Mouse (Mus musculus): Measurements from ENCODE around the gene Smim22.

DNA sequence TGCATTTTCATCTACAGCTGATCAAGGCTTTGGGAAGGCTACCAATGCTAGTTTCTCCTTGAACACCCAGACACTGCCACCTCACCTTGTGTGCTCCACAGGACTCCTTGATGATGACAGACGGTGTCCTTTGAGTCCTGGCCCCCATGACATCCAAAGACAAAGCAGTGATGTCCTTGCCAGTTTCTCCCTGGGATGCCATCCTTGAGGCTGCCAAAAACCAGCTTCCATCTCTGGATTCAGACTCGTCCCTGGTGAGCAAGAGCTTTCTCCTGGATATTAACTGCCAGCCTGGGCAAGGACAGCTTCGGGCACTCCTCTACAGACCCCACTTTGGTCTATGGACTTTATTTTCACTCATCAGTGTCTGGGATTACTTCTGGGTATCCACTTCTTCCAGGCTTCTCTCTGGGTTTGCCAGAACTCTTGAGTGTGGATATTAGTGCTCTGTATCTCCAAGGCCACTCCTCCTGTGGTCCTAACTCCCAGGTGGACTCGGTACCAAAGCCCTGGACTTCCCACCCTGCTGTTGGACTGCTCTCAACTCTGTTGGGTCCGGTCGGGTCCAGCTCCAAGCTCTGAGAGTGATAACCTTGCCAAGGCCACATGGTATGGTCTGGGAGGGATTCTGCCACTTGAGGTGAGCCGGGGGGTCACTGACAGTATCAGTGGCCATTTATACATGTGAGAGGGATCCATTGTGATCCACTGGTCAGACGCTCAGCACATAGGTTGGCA, 41.5 kb upstream of the Smim22 start:
- TF ChIP-seq TCF12 (IDR thresholded peaks at IDR 0.05; ENCODE audit: low read depth, low read length) (no peak), ZKSCAN1 (IDR thresholded peaks at IDR 0.05; ENCODE audit: low read depth, low read length) (no peak)

All from MEL (cell line).